Mouse (Mus musculus) forebrain, embryonic 10.5 days (tissue): ENCODE measurements around the gene Kir3dl2. TPM values are rescaled to one million over a fixed set of nuclear protein-coding genes. Genes with fewer than 3 reads are reported as not detected.
"Not testable (repeated sequence)": the region's sequence is repeated elsewhere in the genome, so short reads cannot be mapped to it uniquely, and the experiment has no call there.

ENCODE experiments used
- DNase-seq: peaks from one replicate; pipeline ENCODE4 v3.0.0-alpha.2; 2017; ENCODE audit warnings: low spot score; ENCODE audit errors: extremely low spot score
- H3K27ac ChIP-seq: fragments of 300-500 bp; sonication (generic); 2 replicates; pipeline ENCODE4 v1.5.1; 2016; ENCODE audit warnings: mild to moderate bottlenecking
- H3K27me3 ChIP-seq: fragments of 300-500 bp; sonication (generic); 2 replicates; pipeline ENCODE4 v1.6.1; 2016; ENCODE audit warnings: mild to moderate bottlenecking; ENCODE audit not compliant: poor library complexity, severe bottlenecking
- H3K36me3 ChIP-seq: fragments of 300-500 bp; sonication (generic); replicated peaks from 2 replicates; pipeline ENCODE4 v1.6.1; 2016; ENCODE audit warnings: mild to moderate bottlenecking, moderate library complexity
- H3K4me1 ChIP-seq: fragments of 300-500 bp; sonication (generic); 2 replicates; pipeline ENCODE4 v1.6.1; 2016
- H3K4me3 ChIP-seq: fragments of 300-500 bp; sonication (generic); 2 replicates; pipeline ENCODE4 v1.5.1; 2016; ENCODE audit warnings: mild to moderate bottlenecking, moderate library complexity
- H3K9me3 ChIP-seq: fragments of 300-500 bp; sonication (generic); 2 replicates; pipeline ENCODE4 v1.6.1; 2016; ENCODE audit warnings: mild to moderate bottlenecking, moderate library complexity
- WGBS: fragments of 180-500 bp; shearing (Covaris S2); methylation state at CpG from one replicate; pipeline ENCODE4 v1.1.7; 2016; 5-methylcytosine and 5-hydroxymethylcytosine counted together
- polyA plus RNA-seq: library from polyadenylated mRNA; unstranded; fragments of >200 nt; fragmentation: Nextera tagmentation; extraction: Ambion mirVana; gene quantifications from 2 replicates; pipeline ENCODE4 v1.2.1, GENCODE M21; 2016

Gene Kir3dl2
- polyA plus RNA-seq: not detected in 2 replicates

DNA sequence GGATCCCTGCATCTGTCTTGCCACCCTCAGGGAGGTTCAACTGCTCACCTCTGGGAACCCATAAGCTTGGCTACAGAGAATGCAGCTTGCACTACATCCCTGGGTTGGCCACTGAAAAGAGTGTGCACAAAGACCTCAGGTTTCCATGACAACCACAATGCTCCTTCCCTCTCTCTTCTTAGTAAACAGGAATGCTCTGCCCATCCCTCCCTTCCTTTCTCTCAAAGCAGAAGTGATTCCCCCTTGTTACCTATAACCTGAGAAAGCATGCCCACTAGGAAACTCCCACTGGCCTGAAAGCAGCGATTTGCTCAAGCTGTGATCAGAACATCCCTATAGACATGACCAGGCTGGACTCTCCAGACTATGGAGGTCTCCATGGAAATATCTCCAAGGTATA lies at the start of gene Kir3dl2:
Gene Kir3dl2 (minus strand): TSS at position 101 of the 400 bp plus-strand sequence.
- H3K9me3 ChIP-seq, H3K4me3 ChIP-seq, H3K27ac ChIP-seq, DNase-seq, H3K4me1 ChIP-seq, H3K36me3 ChIP-seq, H3K27me3 ChIP-seq: not testable (repeated sequence)
- WGBS: 67% methylated on average over 1 of the region's 1 CpGs

DNA sequence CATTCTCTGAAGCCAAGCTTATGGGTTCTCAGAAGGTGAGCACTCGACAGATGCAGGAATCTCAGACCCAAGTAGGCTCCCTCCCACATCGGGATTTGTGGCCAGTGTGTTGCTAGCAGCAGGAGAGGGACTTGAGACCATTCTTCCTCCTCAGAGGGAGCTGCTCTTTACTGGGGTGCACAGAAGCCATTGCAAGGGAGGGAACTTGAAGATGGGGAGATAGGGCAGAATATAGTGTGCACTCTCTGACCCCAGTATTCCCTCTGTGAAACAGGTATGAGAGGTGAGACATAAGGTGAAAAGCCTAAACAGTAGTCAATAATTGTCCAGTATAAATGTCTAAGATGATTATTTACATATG lies 47.0 kb upstream of the Kir3dl2 start:
- WGBS: 11% methylated on average over 2 of the region's 2 CpGs
- H3K27ac ChIP-seq: peak overlapping the region; percentile 79
- DNase-seq: no peak
- no peaks in the 10 kb centered on the region; the same call in 1 of the 2 replicates for H3K27me3 ChIP-seq
- peak overlapping the region; percentile 38 for H3K4me3 ChIP-seq
- H3K9me3 ChIP-seq: no peaks in the 10 kb centered on the region
- no peaks in the 10 kb centered on the region for H3K36me3 ChIP-seq
- H3K4me1 ChIP-seq: peaks cover 6% of the 10 kb centered on the region

DNA sequence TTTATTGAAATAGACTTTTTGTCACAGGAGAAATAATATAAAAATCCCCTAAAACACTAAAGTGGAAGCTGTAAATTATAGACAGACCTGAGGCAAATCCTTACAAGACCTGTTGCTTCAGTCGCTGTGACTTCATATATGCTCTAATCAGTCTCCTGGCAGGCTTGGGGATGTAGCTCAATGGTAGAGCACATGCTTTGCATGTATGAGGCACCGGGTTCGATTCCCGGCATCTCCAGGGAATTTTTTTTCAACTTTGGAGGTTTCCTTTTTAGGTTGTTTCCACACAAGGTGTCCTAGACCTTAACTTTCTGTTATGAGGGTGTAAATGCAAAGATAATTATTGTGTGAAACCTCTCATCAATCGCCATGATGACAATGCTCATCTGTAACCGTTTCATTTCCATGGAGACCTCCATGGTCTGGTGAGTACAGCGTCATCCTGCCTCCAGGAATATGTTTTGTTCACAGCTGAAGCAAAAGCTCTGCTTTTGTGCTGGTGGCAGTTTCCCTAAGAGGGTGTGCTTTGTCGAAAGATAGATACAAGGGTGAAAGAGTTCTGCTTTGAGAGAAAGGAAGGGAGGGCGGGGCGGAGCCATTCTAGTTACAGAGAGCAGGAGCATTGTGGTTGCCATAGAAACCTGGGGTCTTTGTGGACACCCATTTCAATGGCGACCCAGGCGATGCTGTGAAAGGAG lies 46.5 kb upstream of the Kir3dl2 start, which contains the start of gene Tceal3:
Gene Tceal3 (plus strand): TSS at position 644 of the 698 bp plus-strand sequence.
- Histone ChIP-seq H3K4me3 (peak within 1 kb of the TSS; percentile 38), H3K27ac (peak within 1 kb of the TSS; percentile 79), H3K9me3 (no peaks in the 10 kb centered on the region), H3K36me3 (no peaks in the 10 kb centered on the region), H3K27me3 (no peaks in the 10 kb centered on the region; the same call in 1 of the 2 replicates), H3K4me1 (peaks cover 6% of the 10 kb centered on the region)
- peak; percentile 60 for DNase-seq
- 44% methylated on average over 12 of the region's 12 CpGs for WGBS

DNA sequence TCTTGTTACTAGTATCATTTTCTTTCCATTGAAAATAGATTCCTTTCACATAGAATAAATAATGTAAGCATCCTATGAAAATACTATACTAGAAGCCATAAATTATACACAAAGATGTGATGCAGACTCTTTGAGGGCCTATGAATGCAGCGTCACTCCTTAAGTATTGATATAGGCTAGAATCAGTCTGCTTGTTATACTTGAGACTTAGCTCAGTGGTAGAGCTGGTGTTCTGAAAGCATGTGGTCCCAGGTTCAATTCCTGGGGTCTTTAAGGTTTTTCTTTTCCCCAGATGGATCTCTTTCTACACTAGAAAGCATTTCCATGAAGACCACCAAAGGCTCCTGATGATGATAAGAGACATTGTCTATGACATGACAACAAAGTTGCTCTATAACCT lies 40.8 kb upstream of the Kir3dl2 start:
- Histone ChIP-seq H3K9me3 (no peaks in the 10 kb centered on the region), H3K36me3 (no peaks in the 10 kb centered on the region), H3K4me1 (no peaks in the 10 kb centered on the region), H3K27me3 (no peaks in the 10 kb centered on the region), H3K4me3 (no peak overlapping the region), H3K27ac (no peak overlapping the region)
- no peak for DNase-seq
- 95% methylated on average over 1 of the region's 1 CpGs for WGBS

- not testable (repeated sequence) for DNase-seq, H3K27ac ChIP-seq, H3K4me3 ChIP-seq, H3K27me3 ChIP-seq, H3K4me1 ChIP-seq, H3K9me3 ChIP-seq, H3K36me3 ChIP-seq
- WGBS: 91% methylated on average over 9 of the region's 9 CpGs
These were observed 25.2 kb upstream of the Kir3dl2 start for GRCm38 (mm10) chrX:136569094-136569493.

DNA sequence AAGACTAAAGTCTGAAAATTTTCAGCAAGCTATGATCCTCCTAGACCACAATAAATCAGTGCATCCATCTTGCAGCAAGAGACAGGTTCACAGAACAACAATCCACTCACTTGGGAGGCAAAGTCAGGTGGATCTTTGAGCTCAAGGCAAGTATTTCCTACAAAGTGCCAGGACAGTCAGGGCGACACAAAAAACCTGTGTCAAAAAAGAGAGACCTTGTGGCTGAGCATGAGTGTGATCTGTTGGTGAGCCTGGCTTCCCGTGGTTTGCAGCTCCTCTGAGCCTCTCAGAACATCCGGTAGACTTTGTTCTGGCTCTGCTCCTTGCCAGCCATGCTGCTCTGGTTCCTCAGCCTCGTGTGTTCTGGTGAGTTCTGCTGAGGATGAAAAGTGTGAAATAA lies 26.2 kb downstream of the Kir3dl2 start, which contains the start of gene Kir3dl1:
Gene Kir3dl1 (plus strand): TSS at position 301 of the 400 bp plus-strand sequence.
- whole genome bisulfite sequencing: 88% methylated on average over 4 of the region's 4 CpGs
- not testable (repeated sequence) for H3K27ac ChIP-seq, H3K9me3 ChIP-seq, H3K4me3 ChIP-seq, H3K4me1 ChIP-seq, DNase-seq, H3K27me3 ChIP-seq, H3K36me3 ChIP-seq

Other genes with a start within 250 kb of the Kir3dl2 start
- gene Kir3dl1, start 26.1 kb downstream of the Kir3dl2 start, polyA plus RNA-seq: not detected in 2 replicates
- gene Tceal3, start 46.8 kb upstream of the Kir3dl2 start, polyA plus RNA-seq: 8.0 and 10.3 TPM in 2 replicates
- 7.0 and 7.7 TPM in 2 replicates for gene Tceal1, start 163.9 kb upstream of the Kir3dl2 start, polyA plus RNA-seq
- gene Morf4l2, start 199.6 kb upstream of the Kir3dl2 start, polyA plus RNA-seq: 557 and 569 TPM in 2 replicates
- gene Glra4, start 236.1 kb upstream of the Kir3dl2 start, polyA plus RNA-seq: 0.12 and 0.16 TPM in 2 replicates